Mouse (Mus musculus) forebrain, embryonic 10.5 days (tissue): ENCODE results near the gene Ticrr. TPM values are rescaled to one million over a fixed set of nuclear protein-coding genes. Genes with fewer than 3 reads are reported as not detected.

ENCODE experiments used
- DNase-seq: peaks from one replicate; pipeline ENCODE4 v3.0.0-alpha.2; 2017; ENCODE audit warnings: low spot score; ENCODE audit errors: extremely low spot score
- H3K27ac ChIP-seq: fragments of 300-500 bp; sonication (generic); 2 replicates; pipeline ENCODE4 v1.5.1; 2016; ENCODE audit warnings: mild to moderate bottlenecking
- H3K27me3 ChIP-seq: fragments of 300-500 bp; sonication (generic); 2 replicates; pipeline ENCODE4 v1.6.1; 2016; ENCODE audit warnings: mild to moderate bottlenecking; ENCODE audit not compliant: poor library complexity, severe bottlenecking
- H3K36me3 ChIP-seq: fragments of 300-500 bp; sonication (generic); replicated peaks from 2 replicates; pipeline ENCODE4 v1.6.1; 2016; ENCODE audit warnings: mild to moderate bottlenecking, moderate library complexity
- H3K4me1 ChIP-seq: fragments of 300-500 bp; sonication (generic); 2 replicates; pipeline ENCODE4 v1.6.1; 2016
- H3K4me3 ChIP-seq: fragments of 300-500 bp; sonication (generic); 2 replicates; pipeline ENCODE4 v1.5.1; 2016; ENCODE audit warnings: mild to moderate bottlenecking, moderate library complexity
- H3K9me3 ChIP-seq: fragments of 300-500 bp; sonication (generic); 2 replicates; pipeline ENCODE4 v1.6.1; 2016; ENCODE audit warnings: mild to moderate bottlenecking, moderate library complexity
- WGBS: fragments of 180-500 bp; shearing (Covaris S2); methylation state at CpG from one replicate; pipeline ENCODE4 v1.1.7; 2016; 5-methylcytosine and 5-hydroxymethylcytosine counted together
- polyA plus RNA-seq: library from polyadenylated mRNA; unstranded; fragments of >200 nt; fragmentation: Nextera tagmentation; extraction: Ambion mirVana; gene quantifications from 2 replicates; pipeline ENCODE4 v1.2.1, GENCODE M21; 2016

Ticrr gene
- polyA plus RNA-seq, 1 experiment from 2014 or later: 18.2 TPM

GRCm38 (mm10) chr7:79649005-79649404 is 11.0 kb upstream of the Ticrr start:
- DNase-seq: peak; percentile 46
- no peaks in the 10 kb centered on the region for H3K9me3 ChIP-seq
- H3K27ac ChIP-seq: no peak overlapping the region
- no peaks in the 10 kb centered on the region for H3K36me3 ChIP-seq
- H3K27me3 ChIP-seq: no peaks in the 10 kb centered on the region
- 9% methylated on average over 3 of the region's 3 CpGs for WGBS
- 0 out of 2 replicates have a peak, but pooled peaks cover 7% of the 10 kb centered on the region for H3K4me1 ChIP-seq
- H3K4me3 ChIP-seq: no peak overlapping the region

- Histone ChIP-seq H3K9me3 (no peaks in the 10 kb centered on the region), H3K36me3 (no peaks in the 10 kb centered on the region), H3K27ac (no peak overlapping the region), H3K4me3 (no peak overlapping the region), H3K27me3 (no peaks in the 10 kb centered on the region), H3K4me1 (peaks cover 11% of the 10 kb centered on the region)
- no peak for DNase-seq
- 77% methylated on average over 1 of the region's 1 CpGs for WGBS
Observed at GRCm38 (mm10) chr7:79654185-79654584, 5.8 kb upstream of the Ticrr start.

GRCm38 (mm10) chr7:79654586-79654985 is 5.4 kb upstream of the Ticrr start:
- no peak overlapping the region for H3K4me3 ChIP-seq
- no peaks in the 10 kb centered on the region for H3K9me3 ChIP-seq
- DNase-seq: no peak
- 6% methylated on average over 1 of the region's 1 CpGs for WGBS
- H3K27ac ChIP-seq: no peak overlapping the region
- peaks cover 15% of the 10 kb centered on the region for H3K4me1 ChIP-seq
- no peaks in the 10 kb centered on the region for H3K36me3 ChIP-seq
- no peaks in the 10 kb centered on the region for H3K27me3 ChIP-seq

GRCm38 (mm10) chr7:79660291-79661150 is 525 bp downstream of the Ticrr start:
- Histone ChIP-seq H3K36me3 (peaks cover 33% of the 10 kb centered on the region), H3K4me3 (peak overlapping the region; percentile 100), H3K27ac (peak overlapping the region; percentile 96), H3K4me1 (peaks cover 44% of the 10 kb centered on the region), H3K9me3 (no peaks in the 10 kb centered on the region), H3K27me3 (no peaks in the 10 kb centered on the region)
- peak; percentile 34 for DNase-seq
- WGBS: under 1% methylated on average over 73 of the region's 73 CpGs

- Histone ChIP-seq H3K27me3 (no peaks in the 10 kb centered on the region), H3K4me3 (peak overlapping the region; percentile 100), H3K9me3 (no peaks in the 10 kb centered on the region), H3K27ac (peak overlapping the region; percentile 96), H3K36me3 (peaks cover 42% of the 10 kb centered on the region), H3K4me1 (peaks cover 44% of the 10 kb centered on the region)
- 17% methylated on average over 5 of the region's 5 CpGs for WGBS
- DNase-seq: no peak
Observed at GRCm38 (mm10) chr7:79661253-79661890, 1.4 kb downstream of the Ticrr start.

- Histone ChIP-seq H3K27me3 (no peaks in the 10 kb centered on the region), H3K27ac (no peak overlapping the region), H3K4me3 (no peak overlapping the region), H3K4me1 (peaks cover 25% of the 10 kb centered on the region), H3K36me3 (peaks cover 95% of the 10 kb centered on the region), H3K9me3 (no peaks in the 10 kb centered on the region)
- DNase-seq: no peak
Observed at GRCm38 (mm10) chr7:79666690-79667089, 6.7 kb downstream of the Ticrr start.

- no peak overlapping the region for H3K27ac ChIP-seq
- H3K4me1 ChIP-seq: no peaks in the 10 kb centered on the region
- no peaks in the 10 kb centered on the region for H3K27me3 ChIP-seq
- H3K9me3 ChIP-seq: no peaks in the 10 kb centered on the region
- DNase-seq: no peak
- peaks cover 99% of the 10 kb centered on the region for H3K36me3 ChIP-seq
- H3K4me3 ChIP-seq: no peak overlapping the region
- WGBS: 97% methylated on average over 4 of the region's 4 CpGs
Observed at GRCm38 (mm10) chr7:79670900-79671604, 11.1 kb downstream of the Ticrr start.

GRCm38 (mm10) chr7:79679186-79679585 is 19.2 kb downstream of the Ticrr start:
- Histone ChIP-seq H3K9me3 (no peaks in the 10 kb centered on the region), H3K36me3 (peaks cover 99% of the 10 kb centered on the region), H3K27ac (no peak overlapping the region), H3K4me3 (no peak overlapping the region), H3K4me1 (no peaks in the 10 kb centered on the region), H3K27me3 (no peaks in the 10 kb centered on the region)
- no peak for DNase-seq

GRCm38 (mm10) chr7:79680231-79680630 is 20.2 kb downstream of the Ticrr start:
- 97% methylated on average over 2 of the region's 2 CpGs for WGBS
- Histone ChIP-seq H3K36me3 (peaks cover 99% of the 10 kb centered on the region), H3K27ac (no peak overlapping the region)

GRCm38 (mm10) chr7:79696495-79696894 is 36.5 kb downstream of the Ticrr start:
- Histone ChIP-seq H3K27ac (no peak overlapping the region), H3K4me3 (no peak overlapping the region), H3K4me1 (no peaks in the 10 kb centered on the region), H3K9me3 (no peaks in the 10 kb centered on the region), H3K36me3 (peaks cover 100% of the 10 kb centered on the region), H3K27me3 (no peaks in the 10 kb centered on the region)
- 88% methylated on average over 8 of the region's 8 CpGs for WGBS
- DNase-seq: no peak

More at GRCm38 (mm10) chr7:79680231-79680630, 20.2 kb downstream of the Ticrr start:
- Histone ChIP-seq H3K9me3 (no peaks in the 10 kb centered on the region), H3K27me3 (no peaks in the 10 kb centered on the region), H3K4me1 (no peaks in the 10 kb centered on the region), H3K4me3 (no peak overlapping the region)
- no peak for DNase-seq

GRCm38 (mm10) chr7:79702755-79703154 is 42.8 kb downstream of the Ticrr start:
- peaks cover 100% of the 10 kb centered on the region for H3K36me3 ChIP-seq
- DNase-seq: no peak
- WGBS: 87% methylated on average over 16 of the region's 16 CpGs

GRCm38 (mm10) chr7:79705210-79705609 is 45.2 kb downstream of the Ticrr start:
- H3K4me3 ChIP-seq: no peak overlapping the region
- WGBS: 89% methylated on average over 5 of the region's 5 CpGs
- no peak for DNase-seq
- H3K9me3 ChIP-seq: no peaks in the 10 kb centered on the region
- H3K27me3 ChIP-seq: peaks cover 19% of the 10 kb centered on the region
- no peak overlapping the region for H3K27ac ChIP-seq
- H3K36me3 ChIP-seq: peaks cover 92% of the 10 kb centered on the region
- peaks cover 7% of the 10 kb centered on the region for H3K4me1 ChIP-seq

More at GRCm38 (mm10) chr7:79702755-79703154, 42.8 kb downstream of the Ticrr start:
- Histone ChIP-seq H3K4me3 (no peak overlapping the region), H3K4me1 (no peaks in the 10 kb centered on the region), H3K27me3 (no peaks in the 10 kb centered on the region), H3K9me3 (no peaks in the 10 kb centered on the region), H3K27ac (no peak overlapping the region)
